Mouse (Mus musculus): Measurements from ENCODE around the gene Neurl3.

DNA sequence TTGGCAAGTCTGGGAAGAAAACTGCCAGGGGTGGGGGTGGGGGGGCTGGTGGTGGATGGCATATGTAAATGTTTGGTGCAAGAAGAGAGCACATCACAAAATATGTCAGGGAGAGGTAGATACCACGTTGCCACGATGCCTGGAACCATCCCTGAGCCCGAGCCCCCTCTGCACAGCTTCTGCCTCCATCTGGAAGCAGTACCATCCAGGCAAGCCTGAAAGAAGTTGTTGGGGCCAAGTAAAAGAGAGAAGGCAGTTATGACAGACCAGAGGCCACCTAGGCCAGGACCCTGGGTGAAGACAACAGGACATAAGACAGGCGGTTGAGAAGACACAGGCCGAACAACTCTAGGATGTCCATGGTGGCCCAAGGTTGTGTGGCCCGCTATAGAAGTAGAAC, 26.0 kb upstream of the Neurl3 start:
- TF ChIP-seq POLR2A (IDR thresholded peaks at IDR 0.05; ENCODE audit: low read depth, low read length) = no peak
- no peak for TF ChIP-seq CTCF (IDR thresholded peaks at IDR 0.05; ENCODE audit: extremely low read depth, insufficient read depth, insufficient read length, insufficient replicate concordance)
